Mouse (Mus musculus) embryonic facial prominence, embryonic 12.5 days (tissue): ENCODE data around the gene Coq5. TPM values are rescaled to one million over a fixed set of nuclear protein-coding genes. Genes with fewer than 3 reads are reported as not detected.

Source experiments
- ATAC-seq: fragments of 200-750 bp; cut with Nextera tagmentation; 2 replicates; pipeline ENCODE4 v1.8.0; 2017; ENCODE audit not compliant: insufficient number of reproducible peaks, insufficient read depth, low FRiP score, low TSS enrichment
- H3K27ac ChIP-seq: fragments of 300-500 bp; sonication (generic); 2 replicates; pipeline ENCODE4 v1.5.1; 2016; ENCODE audit warnings: mild to moderate bottlenecking
- H3K27me3 ChIP-seq: fragments of 300-500 bp; sonication (generic); 2 replicates; pipeline ENCODE4 v1.6.1; 2016; ENCODE audit warnings: mild to moderate bottlenecking, moderate library complexity
- H3K36me3 ChIP-seq: fragments of 300-500 bp; sonication (generic); 2 replicates; pipeline ENCODE4 v1.6.1; 2016; ENCODE audit warnings: mild to moderate bottlenecking
- H3K4me1 ChIP-seq: fragments of 300-500 bp; sonication (generic); 2 replicates; pipeline ENCODE4 v1.6.1; 2016
- H3K4me2 ChIP-seq: fragments of 300-500 bp; sonication (generic); replicated peaks from 2 replicates; pipeline ENCODE4 v1.6.1; 2016; ENCODE audit warnings: mild to moderate bottlenecking, moderate library complexity
- H3K4me3 ChIP-seq: fragments of 300-500 bp; sonication (generic); 2 replicates; pipeline ENCODE4 v1.5.1; 2016; ENCODE audit warnings: mild to moderate bottlenecking
- H3K9ac ChIP-seq: fragments of 300-500 bp; sonication (generic); 2 replicates; pipeline ENCODE4 v1.6.1; 2016; ENCODE audit warnings: mild to moderate bottlenecking, moderate library complexity
- H3K9me3 ChIP-seq: fragments of 300-500 bp; sonication (generic); 2 replicates; pipeline ENCODE4 v1.6.1; 2016; ENCODE audit warnings: mild to moderate bottlenecking, moderate library complexity
- WGBS: fragments of 180-500 bp; shearing (Covaris S2); methylation state at CpG from one replicate; pipeline ENCODE4 v1.1.7; 2016; 5-methylcytosine and 5-hydroxymethylcytosine counted together
- polyA plus RNA-seq: library from polyadenylated mRNA; unstranded; fragments of >200 nt; fragmentation: Nextera tagmentation; extraction: Ambion mirVana; gene quantifications from 2 replicates; pipeline ENCODE4 v1.2.1, GENCODE M21; 2016

Gene Coq5
- polyA plus RNA-seq, 1 experiment from 2014 or later = 45.5 TPM

GRCm38 (mm10) chr5:115317645-115318328, 38.3 kb downstream of the Coq5 start:
- H3K9ac ChIP-seq = no peak overlapping the region
- under 1% methylated on average over 10 of the region's 10 CpGs for WGBS
- no peaks in the 10 kb centered on the region for H3K9me3 ChIP-seq
- peak; percentile 55 for ATAC-seq
- H3K4me3 ChIP-seq = 0 out of 2 replicates have a peak overlapping the region, but pooled peaks have one; percentile 1
- H3K4me1 ChIP-seq = peaks cover 44% of the 10 kb centered on the region
- no peaks in the 10 kb centered on the region for H3K27me3 ChIP-seq
- H3K27ac ChIP-seq = peak overlapping the region; percentile 95
- peak overlapping the region; percentile 37 for H3K4me2 ChIP-seq
- H3K36me3 ChIP-seq = no peaks in the 10 kb centered on the region

- ATAC-seq = peak; percentile 30; the same call in 1 of the 2 replicates
- H3K9ac ChIP-seq = peak overlapping the region; percentile 52
- peak overlapping the region; percentile 32 for H3K4me3 ChIP-seq
- no peaks in the 10 kb centered on the region for H3K9me3 ChIP-seq
- peak overlapping the region; percentile 76 for H3K4me2 ChIP-seq
- no peaks in the 10 kb centered on the region for H3K27me3 ChIP-seq
- peak overlapping the region; percentile 77 for H3K27ac ChIP-seq
- WGBS = under 1% methylated on average over 22 of the region's 22 CpGs
- H3K36me3 ChIP-seq = no peaks in the 10 kb centered on the region
- H3K4me1 ChIP-seq = peaks cover 35% of the 10 kb centered on the region
These were observed 39.8 kb downstream of the Coq5 start for GRCm38 (mm10) chr5:115319004-115319940.

GRCm38 (mm10) chr5:115326256-115326831, 46.9 kb downstream of the Coq5 start:
- Histone ChIP-seq H3K27ac (peak overlapping the region; percentile 91), H3K4me3 (peak overlapping the region; percentile 87), H3K4me1 (peaks cover 21% of the 10 kb centered on the region), H3K9me3 (no peaks in the 10 kb centered on the region), H3K9ac (peak overlapping the region; percentile 94), H3K27me3 (no peaks in the 10 kb centered on the region), H3K36me3 (peaks cover 22% of the 10 kb centered on the region), H3K4me2 (peak overlapping the region; percentile 61)
- 27% methylated on average over 11 of the region's 11 CpGs for WGBS
- 0 out of 2 replicates have a peak, but pooled peaks have one; percentile 13 for ATAC-seq

GRCm38 (mm10) chr5:115326875-115327609, 47.6 kb downstream of the Coq5 start, which contains the start of gene Srsf9:
Srsf9 (plus strand) TSS chr5:115327177.
- Histone ChIP-seq H3K9ac (peak within 1 kb of the TSS; percentile 94), H3K27ac (peak within 1 kb of the TSS; percentile 91), H3K27me3 (no peaks in the 10 kb centered on the region), H3K9me3 (no peaks in the 10 kb centered on the region), H3K4me3 (peak within 1 kb of the TSS; percentile 87), H3K36me3 (peaks cover 29% of the 10 kb centered on the region), H3K4me2 (peak within 1 kb of the TSS; percentile 61), H3K4me1 (peaks cover 21% of the 10 kb centered on the region)
- under 1% methylated on average over 76 of the region's 97 CpGs for WGBS
- peak; percentile 84 for ATAC-seq

GRCm38 (mm10) chr5:115327610-115328548, 48.4 kb downstream of the Coq5 start:
- under 1% methylated on average over 55 of the region's 55 CpGs for WGBS
- Histone ChIP-seq H3K4me1 (peaks cover 21% of the 10 kb centered on the region), H3K4me2 (peak overlapping the region; percentile 61), H3K9me3 (no peaks in the 10 kb centered on the region), H3K27me3 (no peaks in the 10 kb centered on the region), H3K27ac (peak overlapping the region; percentile 91), H3K9ac (peak overlapping the region; percentile 94), H3K4me3 (peak overlapping the region; percentile 87), H3K36me3 (peaks cover 38% of the 10 kb centered on the region)
- no peak for ATAC-seq

GRCm38 (mm10) chr5:115330955-115331354, 51.5 kb downstream of the Coq5 start:
- H3K27ac ChIP-seq = no peak overlapping the region
- ATAC-seq = no peak
- H3K27me3 ChIP-seq = no peaks in the 10 kb centered on the region
- no peaks in the 10 kb centered on the region for H3K9me3 ChIP-seq
- no peak overlapping the region for H3K4me2 ChIP-seq
- H3K4me3 ChIP-seq = no peak overlapping the region
- H3K36me3 ChIP-seq = peaks cover 67% of the 10 kb centered on the region
- no peak overlapping the region for H3K9ac ChIP-seq
- H3K4me1 ChIP-seq = peaks cover 17% of the 10 kb centered on the region
- 89% methylated on average over 9 of the region's 9 CpGs for WGBS

GRCm38 (mm10) chr5:115333626-115334025, 54.2 kb downstream of the Coq5 start:
- H3K4me2 ChIP-seq = no peak overlapping the region
- no peaks in the 10 kb centered on the region for H3K27me3 ChIP-seq
- H3K27ac ChIP-seq = no peak overlapping the region
- H3K36me3 ChIP-seq = peaks cover 84% of the 10 kb centered on the region
- H3K9ac ChIP-seq = no peak overlapping the region
- H3K4me3 ChIP-seq = no peak overlapping the region
- WGBS = 83% methylated on average over 3 of the region's 3 CpGs
- no peak for ATAC-seq
- H3K4me1 ChIP-seq = peaks cover 9% of the 10 kb centered on the region
- H3K9me3 ChIP-seq = no peaks in the 10 kb centered on the region

GRCm38 (mm10) chr5:115340007-115340406, 60.5 kb downstream of the Coq5 start:
- H3K9ac ChIP-seq = no peak overlapping the region

GRCm38 (mm10) chr5:115340577-115341313, 61.3 kb downstream of the Coq5 start, which contains the start of the genes Gatc and Triap1:
Gatc (minus strand) TSS chr5:115341178.
Triap1 (plus strand) TSS chr5:115341225.
- peak within 1 kb of the TSS; percentile 89 for H3K4me3 ChIP-seq
- under 1% methylated on average over 62 of the region's 62 CpGs for WGBS
- peaks cover 15% of the 10 kb centered on the region for H3K4me1 ChIP-seq
- no peaks in the 10 kb centered on the region for H3K27me3 ChIP-seq
- H3K9ac ChIP-seq = peak within 1 kb of the TSS; percentile 86
- peak within 1 kb of the TSS; percentile 75 for H3K27ac ChIP-seq
- H3K36me3 ChIP-seq = peaks cover 51% of the 10 kb centered on the region
- H3K4me2 ChIP-seq = peak within 1 kb of the TSS; percentile 71
- H3K9me3 ChIP-seq = no peaks in the 10 kb centered on the region
- peak; percentile 81 for ATAC-seq

More at GRCm38 (mm10) chr5:115340007-115340406, 60.5 kb downstream of the Coq5 start:
- H3K4me2 ChIP-seq = peak overlapping the region; percentile 71
- H3K4me3 ChIP-seq = peak overlapping the region; percentile 89
- no peaks in the 10 kb centered on the region for H3K27me3 ChIP-seq
- 36% methylated on average over 7 of the region's 7 CpGs for WGBS
- no peak overlapping the region for H3K27ac ChIP-seq
- peaks cover 50% of the 10 kb centered on the region for H3K36me3 ChIP-seq
- H3K9me3 ChIP-seq = no peaks in the 10 kb centered on the region
- ATAC-seq = no peak
- peaks cover 15% of the 10 kb centered on the region for H3K4me1 ChIP-seq
